ENCODE assay signal across 9 mouse cellular contexts in the genomic region with DNA sequence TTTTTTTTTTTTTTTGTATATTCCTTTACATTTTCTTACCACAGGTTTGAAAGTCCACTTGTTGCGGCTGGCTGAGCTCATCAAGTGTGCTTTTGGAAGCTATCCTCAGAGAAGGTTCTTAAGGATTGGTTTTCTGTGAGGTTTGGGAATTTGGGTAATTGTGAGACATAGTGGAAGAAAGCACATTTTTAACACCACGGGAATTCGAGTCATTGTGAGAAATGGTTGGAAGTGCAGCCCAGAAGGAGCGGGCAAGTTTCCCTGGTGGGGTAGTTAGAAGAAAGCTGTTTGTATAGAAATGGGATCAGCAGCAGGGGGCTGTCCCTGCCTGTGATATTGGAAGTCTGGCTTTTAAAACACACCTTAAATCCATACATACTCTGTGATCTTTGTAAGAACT. TPM values are rescaled to one million over a fixed set of nuclear protein-coding genes. Genes with fewer than 3 reads are reported as not detected.
DNase-seq lines count a peak whose midpoint lies in the region; ATAC-seq and TF ChIP-seq lines count a peak whose summit lies in the region.
"Had no signal": no experiment of that assay in that cellular context is flagged by ENCODE, and none has a peak within 500 bp of the region (broad histone marks: within the 10 kb centered on the region; RNA-seq: fewer than 3 reads in every experiment).

No protein-coding gene starts in this region.

- no peak for DNase-seq in lung, postnatal 25 days (ENCODE audit: low spot score)
- DNase-seq in adrenal gland, postnatal 14 days, result no peak
- no peak for DNase-seq in right cerebral cortex, adult 18-20 months

- 5% methylated on average over 4 of the region's 4 CpGs for WGBS in lung, embryonic 16.5 days
- 12% methylated on average over 4 of the region's 4 CpGs for WGBS in intestine, postnatal 0 days
- WGBS in neural tube, embryonic 14.5 days, result 7% methylated on average over 4 of the region's 4 CpGs

- no peak overlapping the region for H3K27ac ChIP-seq in lung, embryonic 16.5 days (ENCODE audit: low read length)
- peak overlapping the region; percentile 74 for H3K27ac ChIP-seq in embryonic fibroblast, embryonic 13.5 days (ENCODE audit: insufficient read depth, low read length)
- H3K27ac ChIP-seq in intestine, postnatal 0 days (ENCODE audit: low read depth, low read length), result no peak overlapping the region
- no peak overlapping the region for H3K27ac ChIP-seq in neural tube, embryonic 14.5 days (ENCODE audit: low read depth, low read length)

- no peak for ATAC-seq in lung, embryonic 16.5 days (ENCODE audit: low read depth)
- no peak for ATAC-seq in intestine, postnatal 0 days
- no peak for ATAC-seq in neural tube, embryonic 14.5 days (ENCODE audit: low read depth)
- ATAC-seq in inflammation-experienced regulatory T-cells, adult 6 months, result no peak

- H3K36me3 ChIP-seq in lung, embryonic 16.5 days (ENCODE audit: control insufficient read depth, insufficient read depth, low read length), result no peaks in the 10 kb centered on the region
- H3K36me3 ChIP-seq in intestine, postnatal 0 days (ENCODE audit: control insufficient read depth, insufficient read depth), result peaks cover 16% of the 10 kb centered on the region; the same call in 1 of the 2 replicates
- H3K36me3 ChIP-seq in neural tube, embryonic 14.5 days (ENCODE audit: control insufficient read depth, insufficient read depth, low read length), result peaks cover 4% of the 10 kb centered on the region; the same call in 1 of the 2 replicates

- H3K4me2 ChIP-seq in lung, embryonic 16.5 days (ENCODE audit: low read depth, low read length), result peak overlapping the region; percentile 58
- peak overlapping the region; percentile 69 for H3K4me2 ChIP-seq in intestine, postnatal 0 days (replicated peaks; ENCODE audit: low read depth)
- H3K4me2 ChIP-seq in neural tube, embryonic 14.5 days (ENCODE audit: low read depth, low read length), result peak overlapping the region; percentile 75

- peaks cover 27% of the 10 kb centered on the region for H3K4me1 ChIP-seq in lung, embryonic 16.5 days (replicated peaks; ENCODE audit: control insufficient read depth, insufficient read depth, low read length)
- H3K4me1 ChIP-seq in embryonic fibroblast, embryonic 13.5 days (ENCODE audit: control insufficient read depth, insufficient read depth, low read length), result 0 out of 2 replicates have a peak, but pooled peaks cover 4% of the 10 kb centered on the region
- H3K4me1 ChIP-seq in intestine, postnatal 0 days (replicated peaks; ENCODE audit: control insufficient read depth, insufficient read depth, low read length), result 0 out of 2 replicates have a peak, but pooled peaks cover 3% of the 10 kb centered on the region
- H3K4me1 ChIP-seq in neural tube, embryonic 14.5 days (ENCODE audit: control insufficient read depth, insufficient read depth, low read length), result peaks cover 27% of the 10 kb centered on the region

- peak overlapping the region; percentile 84 for H3K9ac ChIP-seq in lung, embryonic 16.5 days (ENCODE audit: low read length)
- H3K9ac ChIP-seq in intestine, postnatal 0 days (ENCODE audit: low read depth, low read length), result peak overlapping the region; percentile 83
- peak overlapping the region; percentile 88 for H3K9ac ChIP-seq in neural tube, embryonic 14.5 days (replicated peaks; ENCODE audit: low read depth, low read length)

- H3K27me3 ChIP-seq in lung, embryonic 16.5 days (ENCODE audit: control insufficient read depth, insufficient read depth, low read depth, low read length), result no peaks in the 10 kb centered on the region
- H3K27me3 ChIP-seq in intestine, postnatal 0 days (replicated peaks; ENCODE audit: control insufficient read depth, insufficient read depth, low read length), result no peaks in the 10 kb centered on the region
- H3K27me3 ChIP-seq in neural tube, embryonic 14.5 days (ENCODE audit: control insufficient read depth, insufficient read depth, low read length), result no peaks in the 10 kb centered on the region

- no peak for TF ChIP-seq CTCF in embryonic fibroblast, embryonic 13.5 days (IDR thresholded peaks at IDR 0.05; ENCODE audit: borderline replicate concordance, insufficient read depth, low read length)
- TF ChIP-seq CTCF in intestine, postnatal 0 days (IDR thresholded peaks at IDR 0.05; ENCODE audit: low read depth), result no peak

- H3K4me3 ChIP-seq in lung, embryonic 16.5 days (ENCODE audit: low read length), result peak overlapping the region; percentile 76
- peak overlapping the region; percentile 99 for H3K4me3 ChIP-seq in embryonic fibroblast, embryonic 13.5 days (ENCODE audit: insufficient read depth, low read length)
- peak overlapping the region; percentile 89 for H3K4me3 ChIP-seq in intestine, postnatal 0 days (ENCODE audit: low read depth, low read length)
- H3K4me3 ChIP-seq in neural tube, embryonic 14.5 days (ENCODE audit: low read depth, low read length), result peak overlapping the region; percentile 82

- no peaks in the 10 kb centered on the region for H3K9me3 ChIP-seq in lung, embryonic 16.5 days (ENCODE audit: control insufficient read depth, low read length)
- no peaks in the 10 kb centered on the region for H3K9me3 ChIP-seq in intestine, postnatal 0 days (ENCODE audit: control insufficient read depth)
- H3K9me3 ChIP-seq in neural tube, embryonic 14.5 days (ENCODE audit: control insufficient read depth, low read length), result no peaks in the 10 kb centered on the region

- no peak for TF ChIP-seq POLR2A in embryonic fibroblast, embryonic 13.5 days (IDR thresholded peaks at IDR 0.05; ENCODE audit: low read depth, low read length)

RNA-seq across cellular contexts. Expression of a gene that starts 0.9 kb away (rescaled TPM):
- polyA plus RNA-seq in lung, embryonic 16.5 days (2015; fragmentation: Nextera tagmentation; extraction: Ambion mirVana), result 3.9 TPM in 2 replicates
- polyA plus RNA-seq in embryonic fibroblast, embryonic 13.5 days (2011; ENCODE audit: insufficient read length, low read depth, missing spikeins), result 41.0 and 47.5 TPM in 2 replicates
- polyA plus RNA-seq in intestine, postnatal 0 days (2015; fragmentation: Nextera tagmentation; extraction: Ambion mirVana), result 8.3 and 8.5 TPM in 2 replicates
- 11.4 and 14.5 TPM in 2 replicates for polyA plus RNA-seq in neural tube, embryonic 14.5 days (2014; fragmentation: Nextera tagmentation; extraction: Ambion mirVana)
- total RNA-seq in adrenal gland, postnatal 14 days (2021), result 36.0 and 37.7 TPM in 2 replicates
- polyA plus RNA-seq in inflammation-experienced regulatory T-cells, adult 6 months (2017; shearing (Covaris generic)), result 10 to 100 TPM; 10.3 to 15.8 (median 12.0) TPM

RNA-seq across cellular contexts. Expression of a gene that starts 3.0 kb away (rescaled TPM):
- 73.5 and 79.7 TPM in 2 replicates for polyA plus RNA-seq in lung, embryonic 16.5 days (2015; fragmentation: Nextera tagmentation; extraction: Ambion mirVana)
- 93.4 and 122 TPM in 2 replicates for polyA plus RNA-seq in embryonic fibroblast, embryonic 13.5 days (2011; ENCODE audit: insufficient read length, low read depth, missing spikeins)
- 30.0 and 30.8 TPM in 2 replicates for polyA plus RNA-seq in intestine, postnatal 0 days (2015; fragmentation: Nextera tagmentation; extraction: Ambion mirVana)
- polyA plus RNA-seq in neural tube, embryonic 14.5 days (2014; fragmentation: Nextera tagmentation; extraction: Ambion mirVana), result 9.0 and 23.0 TPM in 2 replicates
- total RNA-seq in adrenal gland, postnatal 14 days (2021), result 30.2 and 32.7 TPM in 2 replicates
- polyA plus RNA-seq in inflammation-experienced regulatory T-cells, adult 6 months (2017; shearing (Covaris generic)), result 1 to 10 TPM; 2.5 to 3.7 (median 2.7) TPM

RNA-seq across cellular contexts. Expression of a gene that starts 27.7 kb away (rescaled TPM):
- 0.23 and 0.63 TPM in 2 replicates for polyA plus RNA-seq in lung, embryonic 16.5 days (2015; fragmentation: Nextera tagmentation; extraction: Ambion mirVana)
- not detected in 2 replicates for polyA plus RNA-seq in embryonic fibroblast, embryonic 13.5 days (2011; ENCODE audit: insufficient read length, low read depth, missing spikeins)
- polyA plus RNA-seq in intestine, postnatal 0 days (2015; fragmentation: Nextera tagmentation; extraction: Ambion mirVana), result 0.12 and 0.31 TPM in 2 replicates
- 0.73 and 0.92 TPM in 2 replicates for polyA plus RNA-seq in neural tube, embryonic 14.5 days (2014; fragmentation: Nextera tagmentation; extraction: Ambion mirVana)
- total RNA-seq in adrenal gland, postnatal 14 days (2021), result not detected in 2 replicates
- not detected for polyA plus RNA-seq in inflammation-experienced regulatory T-cells, adult 6 months (2017; shearing (Covaris generic))
- total RNA-seq: neutrophil, adult 5-6 weeks had no signal

RNA-seq across cellular contexts. Expression of a gene that starts 28.1 kb away (rescaled TPM):
- polyA plus RNA-seq in lung, embryonic 16.5 days (2015; fragmentation: Nextera tagmentation; extraction: Ambion mirVana), result 63.9 and 67.5 TPM in 2 replicates
- 29.2 and 35.1 TPM in 2 replicates for polyA plus RNA-seq in embryonic fibroblast, embryonic 13.5 days (2011; ENCODE audit: insufficient read length, low read depth, missing spikeins)
- 20.0 and 20.3 TPM in 2 replicates for polyA plus RNA-seq in intestine, postnatal 0 days (2015; fragmentation: Nextera tagmentation; extraction: Ambion mirVana)
- polyA plus RNA-seq in neural tube, embryonic 14.5 days (2014; fragmentation: Nextera tagmentation; extraction: Ambion mirVana), result 116 and 120 TPM in 2 replicates
- 25.9 and 26.8 TPM in 2 replicates for total RNA-seq in adrenal gland, postnatal 14 days (2021)
- 10 to 100 TPM; 10.6 to 12.0 (median 11.5) TPM for polyA plus RNA-seq in inflammation-experienced regulatory T-cells, adult 6 months (2017; shearing (Covaris generic))
